Mouse (Mus musculus): Measurements from ENCODE around the gene Gfm1. TPM values are rescaled to one million over a fixed set of nuclear protein-coding genes. Genes with fewer than 3 reads are reported as not detected.

The Gfm1 gene
- polyA plus RNA-seq, 1 experiment from 2014 or later, result 39.6 TPM

GRCm38 (mm10) chr3:67467281-67467680 is 37.4 kb downstream of the Gfm1 start:
- WGBS, result 89% methylated on average over 2 of the region's 2 CpGs

GRCm38 (mm10) chr3:67471408-67472127 is 41.7 kb downstream of the Gfm1 start:
- Histone ChIP-seq H3K4me1 (no peaks in the 10 kb centered on the region), H3K4me2 (replicated peaks) (no peak overlapping the region), H3K9me3 (replicated peaks) (no peaks in the 10 kb centered on the region), H3K27ac (no peak overlapping the region), H3K27me3 (no peaks in the 10 kb centered on the region), H3K9ac (no peak overlapping the region), H3K36me3 (peaks cover 29% of the 10 kb centered on the region), H3K4me3 (no peak overlapping the region)
- 87% methylated on average over 4 of the region's 4 CpGs for WGBS
- ATAC-seq (ENCODE audit: low FRiP score), result no peak

More at GRCm38 (mm10) chr3:67467281-67467680, 37.4 kb downstream of the Gfm1 start:
- Histone ChIP-seq H3K36me3 (peaks cover 21% of the 10 kb centered on the region), H3K9me3 (replicated peaks) (no peaks in the 10 kb centered on the region), H3K27me3 (no peaks in the 10 kb centered on the region), H3K4me1 (peaks cover 7% of the 10 kb centered on the region), H3K27ac (no peak overlapping the region), H3K4me2 (replicated peaks) (no peak overlapping the region), H3K4me3 (no peak overlapping the region), H3K9ac (no peak overlapping the region)
- no peak for ATAC-seq (ENCODE audit: low FRiP score)

GRCm38 (mm10) chr3:67473438-67473837 is 43.5 kb downstream of the Gfm1 start:
- no peaks in the 10 kb centered on the region for H3K27me3 ChIP-seq
- H3K4me3 ChIP-seq, result no peak overlapping the region
- no peak overlapping the region for H3K9ac ChIP-seq
- H3K4me1 ChIP-seq, result no peaks in the 10 kb centered on the region
- ATAC-seq (ENCODE audit: low FRiP score), result no peak
- no peaks in the 10 kb centered on the region for H3K9me3 ChIP-seq (replicated peaks)
- H3K27ac ChIP-seq, result no peak overlapping the region
- 89% methylated on average over 6 of the region's 6 CpGs for WGBS
- peaks cover 25% of the 10 kb centered on the region for H3K36me3 ChIP-seq
- H3K4me2 ChIP-seq (replicated peaks), result no peak overlapping the region

GRCm38 (mm10) chr3:67479806-67480205 is 49.9 kb downstream of the Gfm1 start:
- Histone ChIP-seq H3K4me3 (no peak overlapping the region), H3K27ac (no peak overlapping the region), H3K27me3 (no peaks in the 10 kb centered on the region), H3K36me3 (peaks cover 12% of the 10 kb centered on the region), H3K4me1 (no peaks in the 10 kb centered on the region), H3K9me3 (replicated peaks) (no peaks in the 10 kb centered on the region), H3K4me2 (replicated peaks) (no peak overlapping the region), H3K9ac (no peak overlapping the region)
- no peak for ATAC-seq (ENCODE audit: low FRiP score)
- 93% methylated on average over 11 of the region's 11 CpGs for WGBS

- Histone ChIP-seq H3K27me3 (no peaks in the 10 kb centered on the region), H3K9me3 (replicated peaks) (no peaks in the 10 kb centered on the region), H3K4me3 (no peak overlapping the region), H3K27ac (no peak overlapping the region), H3K36me3 (peaks cover 5% of the 10 kb centered on the region; the same call in 1 of the 2 replicates), H3K9ac (no peak overlapping the region), H3K4me2 (replicated peaks) (no peak overlapping the region), H3K4me1 (no peaks in the 10 kb centered on the region)
- WGBS, result 92% methylated on average over 10 of the region's 10 CpGs
- ATAC-seq (ENCODE audit: low FRiP score), result no peak
These were observed 52.5 kb downstream of the Gfm1 start for GRCm38 (mm10) chr3:67482400-67482799.

GRCm38 (mm10) chr3:67485233-67485632 is 55.3 kb downstream of the Gfm1 start:
- ATAC-seq (ENCODE audit: low FRiP score), result no peak
- Histone ChIP-seq H3K4me3 (no peak overlapping the region), H3K9me3 (replicated peaks) (no peaks in the 10 kb centered on the region), H3K27me3 (no peaks in the 10 kb centered on the region), H3K4me1 (no peaks in the 10 kb centered on the region), H3K27ac (no peak overlapping the region), H3K4me2 (replicated peaks) (no peak overlapping the region), H3K9ac (no peak overlapping the region), H3K36me3 (no peaks in the 10 kb centered on the region)
- 86% methylated on average over 2 of the region's 2 CpGs for WGBS

GRCm38 (mm10) chr3:67490156-67490555 is 60.3 kb downstream of the Gfm1 start:
- Histone ChIP-seq H3K9me3 (replicated peaks) (no peaks in the 10 kb centered on the region), H3K4me3 (no peak overlapping the region), H3K9ac (no peak overlapping the region), H3K27ac (no peak overlapping the region), H3K4me2 (replicated peaks) (no peak overlapping the region), H3K27me3 (no peaks in the 10 kb centered on the region), H3K4me1 (no peaks in the 10 kb centered on the region), H3K36me3 (no peaks in the 10 kb centered on the region)
- 54% methylated on average over 4 of the region's 4 CpGs for WGBS
- no peak for ATAC-seq (ENCODE audit: low FRiP score)

- no peak overlapping the region for H3K27ac ChIP-seq
- WGBS, result 80% methylated on average over 8 of the region's 8 CpGs
- no peak overlapping the region for H3K9ac ChIP-seq
- no peak for ATAC-seq (ENCODE audit: low FRiP score)
- no peak overlapping the region for H3K4me3 ChIP-seq
- H3K4me2 ChIP-seq (replicated peaks), result no peak overlapping the region
- no peaks in the 10 kb centered on the region for H3K4me1 ChIP-seq
- no peaks in the 10 kb centered on the region for H3K27me3 ChIP-seq
- H3K9me3 ChIP-seq (replicated peaks), result no peaks in the 10 kb centered on the region
- no peaks in the 10 kb centered on the region for H3K36me3 ChIP-seq
These were observed 62.4 kb downstream of the Gfm1 start for GRCm38 (mm10) chr3:67492086-67492869.

- H3K27ac ChIP-seq, result no peak overlapping the region
- H3K4me2 ChIP-seq (replicated peaks), result no peak overlapping the region
- H3K4me1 ChIP-seq, result no peaks in the 10 kb centered on the region
- H3K9me3 ChIP-seq (replicated peaks), result no peaks in the 10 kb centered on the region
- 85% methylated on average over 8 of the region's 8 CpGs for WGBS
- no peaks in the 10 kb centered on the region for H3K36me3 ChIP-seq
- no peaks in the 10 kb centered on the region for H3K27me3 ChIP-seq
- no peak for ATAC-seq (ENCODE audit: low FRiP score)
- no peak overlapping the region for H3K4me3 ChIP-seq
- H3K9ac ChIP-seq, result no peak overlapping the region
These were observed 63.2 kb downstream of the Gfm1 start for GRCm38 (mm10) chr3:67493132-67493531.

GRCm38 (mm10) chr3:67496310-67496709 is 66.4 kb downstream of the Gfm1 start:
- H3K27ac ChIP-seq, result no peak overlapping the region
- no peak overlapping the region for H3K4me2 ChIP-seq (replicated peaks)
- no peaks in the 10 kb centered on the region for H3K27me3 ChIP-seq
- H3K36me3 ChIP-seq, result no peaks in the 10 kb centered on the region
- no peak overlapping the region for H3K9ac ChIP-seq
- no peak overlapping the region for H3K4me3 ChIP-seq
- H3K4me1 ChIP-seq, result no peaks in the 10 kb centered on the region
- ATAC-seq (ENCODE audit: low FRiP score), result no peak
- H3K9me3 ChIP-seq (replicated peaks), result no peaks in the 10 kb centered on the region
- 82% methylated on average over 10 of the region's 10 CpGs for WGBS

GRCm38 (mm10) chr3:67497998-67498397 is 68.1 kb downstream of the Gfm1 start:
- Histone ChIP-seq H3K27ac (no peak overlapping the region), H3K4me2 (replicated peaks) (no peak overlapping the region), H3K4me1 (no peaks in the 10 kb centered on the region), H3K9me3 (replicated peaks) (no peaks in the 10 kb centered on the region), H3K27me3 (no peaks in the 10 kb centered on the region), H3K4me3 (no peak overlapping the region), H3K9ac (no peak overlapping the region), H3K36me3 (no peaks in the 10 kb centered on the region)
- no peak for ATAC-seq (ENCODE audit: low FRiP score)
- WGBS, result 81% methylated on average over 2 of the region's 2 CpGs

- no peak for ATAC-seq (ENCODE audit: low FRiP score)
- H3K36me3 ChIP-seq, result no peaks in the 10 kb centered on the region
- no peak overlapping the region for H3K9ac ChIP-seq
- H3K4me3 ChIP-seq, result no peak overlapping the region
- no peaks in the 10 kb centered on the region for H3K9me3 ChIP-seq (replicated peaks)
- H3K4me1 ChIP-seq, result no peaks in the 10 kb centered on the region
- no peak overlapping the region for H3K4me2 ChIP-seq (replicated peaks)
- no peaks in the 10 kb centered on the region for H3K27me3 ChIP-seq
- H3K27ac ChIP-seq, result no peak overlapping the region
- 93% methylated on average over 8 of the region's 8 CpGs for WGBS
These were observed 69.0 kb downstream of the Gfm1 start for GRCm38 (mm10) chr3:67498773-67499405.
